Mouse (Mus musculus): ENCODE data around the gene Lhfpl3. TPM values are rescaled to one million over a fixed set of nuclear protein-coding genes. Genes with fewer than 3 reads are reported as not detected.

Lhfpl3 gene
- polyA plus RNA-seq, 1 experiment from 2014 or later = not detected

DNA sequence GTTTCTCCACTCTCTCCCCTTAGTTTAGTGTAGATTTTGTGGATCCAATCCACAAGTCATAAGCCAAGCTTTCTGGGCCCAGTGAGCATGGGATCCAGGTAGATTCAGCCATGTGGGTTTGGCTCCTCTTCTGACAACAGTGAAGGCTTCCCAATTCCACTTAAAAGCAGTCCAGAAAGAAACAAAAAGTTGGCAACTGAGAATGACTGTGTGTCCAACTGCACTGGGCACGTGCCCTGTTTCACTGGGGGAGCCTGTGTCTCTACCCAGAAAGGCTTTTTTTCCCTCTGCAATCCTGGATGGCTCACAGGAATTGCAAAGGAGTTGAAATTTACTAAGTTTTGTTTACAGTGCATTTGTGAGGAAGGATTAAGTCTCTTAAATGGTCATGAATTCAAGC, 24.9 kb downstream of the Lhfpl3 start:
- Histone ChIP-seq H3K27me3 (ENCODE audit: insufficient read depth, low read length) (no peaks in the 10 kb centered on the region), H3K4me1 (ENCODE audit: insufficient read depth) (no peaks in the 10 kb centered on the region), H3K36me3 (replicated peaks; ENCODE audit: insufficient read depth, low read length) (no peaks in the 10 kb centered on the region), H3K4me2 (ENCODE audit: low read depth, low read length) (no peak overlapping the region), H3K9ac (replicated peaks) (no peak overlapping the region), H3K27ac (ENCODE audit: low read depth) (no peak overlapping the region), H3K4me3 (ENCODE audit: low read depth, low read length) (no peak overlapping the region), H3K9me3 (ENCODE audit: low read length) (no peaks in the 10 kb centered on the region)
- no peak for TF ChIP-seq EP300 (IDR thresholded peaks at IDR 0.05; ENCODE audit: low read depth)
- no peak for TF ChIP-seq CTCF (IDR thresholded peaks at IDR 0.05; ENCODE audit: low read depth)
- DNase-seq (no peak), ATAC-seq (no peak)
- WGBS (ENCODE audit: insufficient replicate concordance) = 38% methylated on average over 1 of the region's 1 CpGs

DNA sequence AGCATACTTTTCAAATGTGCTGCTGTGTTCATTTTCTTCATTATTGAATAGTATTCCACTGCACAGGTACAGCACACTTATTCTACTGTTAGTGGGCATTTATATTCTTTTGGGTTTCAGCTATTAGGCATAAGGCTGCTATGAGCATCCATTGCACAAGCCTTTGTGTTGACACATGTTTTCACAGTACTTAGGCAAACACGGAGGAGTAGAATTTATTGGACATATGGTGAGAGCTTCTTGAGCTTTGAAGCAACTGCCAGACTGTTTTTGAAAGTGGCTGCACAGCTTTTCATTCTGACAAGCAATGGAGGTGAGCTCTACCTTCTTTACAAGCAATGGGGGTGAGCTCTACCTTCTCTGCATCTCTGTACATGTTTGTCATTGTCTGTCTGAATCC, 49.5 kb downstream of the Lhfpl3 start:
- Histone ChIP-seq H3K9me3 (ENCODE audit: low read length) (no peaks in the 10 kb centered on the region), H3K27ac (ENCODE audit: low read depth) (no peak overlapping the region), H3K9ac (replicated peaks) (no peak overlapping the region), H3K36me3 (replicated peaks; ENCODE audit: insufficient read depth, low read length) (no peaks in the 10 kb centered on the region), H3K4me1 (ENCODE audit: insufficient read depth) (no peaks in the 10 kb centered on the region), H3K27me3 (ENCODE audit: insufficient read depth, low read length) (no peaks in the 10 kb centered on the region), H3K4me3 (ENCODE audit: low read depth, low read length) (no peak overlapping the region), H3K4me2 (ENCODE audit: low read depth, low read length) (no peak overlapping the region)
- DNase-seq (no peak), ATAC-seq (no peak)
- TF ChIP-seq EP300 (IDR thresholded peaks at IDR 0.05; ENCODE audit: low read depth) (no peak), CTCF (IDR thresholded peaks at IDR 0.05; ENCODE audit: low read depth) (no peak)
- WGBS (ENCODE audit: insufficient replicate concordance) = 64% methylated on average over 1 of the region's 1 CpGs

DNA sequence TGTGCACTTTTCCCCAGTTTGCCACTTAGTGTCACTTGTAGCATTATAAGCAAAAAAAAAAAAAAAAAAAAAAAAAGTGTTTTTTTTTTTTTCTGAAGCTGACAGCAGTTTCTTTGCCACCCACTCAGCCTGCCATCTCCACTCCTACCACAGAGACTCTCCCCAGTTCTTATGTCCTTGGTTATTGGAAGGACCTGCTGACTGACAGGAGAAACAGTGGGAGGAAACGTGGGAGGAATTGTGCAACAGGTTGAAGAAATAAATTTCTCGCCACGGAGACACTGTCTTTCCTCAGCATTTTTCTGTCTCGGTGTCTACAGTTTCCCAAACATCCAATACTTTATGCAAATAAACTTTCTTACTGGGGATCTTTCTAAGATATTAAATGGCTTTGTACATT, 67.6 kb downstream of the Lhfpl3 start:
- WGBS (ENCODE audit: insufficient replicate concordance) = 59% methylated on average over 4 of the region's 4 CpGs
- Histone ChIP-seq H3K9ac (replicated peaks) (no peak overlapping the region), H3K9me3 (ENCODE audit: low read length) (no peaks in the 10 kb centered on the region), H3K4me2 (ENCODE audit: low read depth, low read length) (no peak overlapping the region), H3K27ac (ENCODE audit: low read depth) (no peak overlapping the region), H3K36me3 (replicated peaks; ENCODE audit: insufficient read depth, low read length) (no peaks in the 10 kb centered on the region), H3K4me1 (ENCODE audit: insufficient read depth) (no peaks in the 10 kb centered on the region), H3K4me3 (ENCODE audit: low read depth, low read length) (no peak overlapping the region), H3K27me3 (ENCODE audit: insufficient read depth, low read length) (no peaks in the 10 kb centered on the region)
- ATAC-seq (no peak), DNase-seq (no peak)
- TF ChIP-seq EP300 (IDR thresholded peaks at IDR 0.05; ENCODE audit: low read depth) (no peak), CTCF (IDR thresholded peaks at IDR 0.05; ENCODE audit: low read depth) (no peak)

DNA sequence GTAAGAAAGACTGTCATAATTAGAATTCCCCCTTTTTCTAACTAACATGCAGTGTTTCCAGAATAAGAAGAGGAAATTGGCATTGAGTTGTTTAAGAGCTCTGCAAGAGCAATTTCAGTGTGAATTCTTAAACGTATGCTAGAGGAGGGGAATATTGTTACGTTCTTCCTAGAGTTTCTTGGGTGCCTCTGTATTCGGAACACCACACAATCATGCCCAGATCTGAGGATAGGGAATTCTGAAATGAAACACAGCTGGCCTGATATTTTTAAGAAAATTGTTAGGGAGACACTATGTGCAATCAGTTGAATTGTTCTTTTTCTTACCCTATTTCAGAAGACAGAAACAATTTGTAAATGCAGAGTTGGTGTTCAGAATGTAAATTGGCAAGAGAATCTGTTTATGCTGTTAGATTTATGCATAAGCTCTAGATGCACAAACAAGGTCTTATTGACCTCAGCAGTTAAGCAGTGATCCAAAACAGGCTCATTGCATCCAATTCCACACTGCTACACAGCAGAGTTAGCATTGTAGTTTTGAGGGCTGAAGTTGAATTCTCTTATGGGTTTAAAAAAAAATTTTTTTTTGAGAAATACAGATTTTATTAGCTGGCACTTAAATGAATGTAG, 84.1 kb downstream of the Lhfpl3 start:
- DNase-seq (no peak), ATAC-seq (no peak)
- no peak overlapping the region for H3K4me2 ChIP-seq (ENCODE audit: low read depth, low read length)
- no peaks in the 10 kb centered on the region for H3K4me1 ChIP-seq (ENCODE audit: insufficient read depth)
- TF ChIP-seq CTCF (IDR thresholded peaks at IDR 0.05; ENCODE audit: low read depth) (no peak), EP300 (IDR thresholded peaks at IDR 0.05; ENCODE audit: low read depth) (no peak)
- H3K27ac ChIP-seq (ENCODE audit: low read depth) = no peak overlapping the region
- H3K36me3 ChIP-seq (replicated peaks; ENCODE audit: insufficient read depth, low read length) = no peaks in the 10 kb centered on the region
- no peaks in the 10 kb centered on the region for H3K27me3 ChIP-seq (ENCODE audit: insufficient read depth, low read length)
- H3K9ac ChIP-seq (replicated peaks) = no peak overlapping the region
- no peaks in the 10 kb centered on the region for H3K9me3 ChIP-seq (ENCODE audit: low read length)
- no peak overlapping the region for H3K4me3 ChIP-seq (ENCODE audit: low read depth, low read length)
- 75% methylated on average over 3 of the region's 3 CpGs for WGBS (ENCODE audit: insufficient replicate concordance)

DNA sequence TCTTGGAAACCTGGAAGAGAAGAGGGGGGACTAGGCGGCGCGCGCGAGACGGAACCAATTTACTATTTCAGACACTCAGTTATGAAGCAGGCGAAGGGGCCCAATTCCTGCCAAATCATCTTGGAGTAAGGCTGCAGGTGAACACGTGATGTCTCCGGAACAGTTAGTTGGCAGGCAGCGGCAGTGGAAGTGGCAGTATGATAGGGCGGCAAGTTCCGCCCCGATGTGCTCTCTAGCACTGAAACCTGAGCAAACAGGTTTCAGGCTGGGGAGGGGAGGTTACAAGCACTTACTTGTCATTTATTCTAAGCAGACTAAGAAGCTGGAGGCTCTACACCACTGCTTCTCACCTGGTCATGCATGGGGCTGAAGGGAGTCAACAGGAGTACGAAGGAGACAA, 105.7 kb downstream of the Lhfpl3 start:
- no peak overlapping the region for H3K9ac ChIP-seq (replicated peaks)
- no peaks in the 10 kb centered on the region for H3K27me3 ChIP-seq (ENCODE audit: insufficient read depth, low read length)
- H3K9me3 ChIP-seq (ENCODE audit: low read length) = no peaks in the 10 kb centered on the region
- no peak overlapping the region for H3K27ac ChIP-seq (ENCODE audit: low read depth)
- H3K4me2 ChIP-seq (ENCODE audit: low read depth, low read length) = no peak overlapping the region
- DNase-seq (no peak), ATAC-seq (no peak)
- H3K4me1 ChIP-seq (ENCODE audit: insufficient read depth) = no peaks in the 10 kb centered on the region
- no peak for TF ChIP-seq CTCF (IDR thresholded peaks at IDR 0.05; ENCODE audit: low read depth)
- TF ChIP-seq EP300 (IDR thresholded peaks at IDR 0.05; ENCODE audit: low read depth) = no peak
- 56% methylated on average over 14 of the region's 14 CpGs for WGBS (ENCODE audit: insufficient replicate concordance)
- H3K36me3 ChIP-seq (replicated peaks; ENCODE audit: insufficient read depth, low read length) = no peaks in the 10 kb centered on the region
- H3K4me3 ChIP-seq (ENCODE audit: low read depth, low read length) = no peak overlapping the region

DNA sequence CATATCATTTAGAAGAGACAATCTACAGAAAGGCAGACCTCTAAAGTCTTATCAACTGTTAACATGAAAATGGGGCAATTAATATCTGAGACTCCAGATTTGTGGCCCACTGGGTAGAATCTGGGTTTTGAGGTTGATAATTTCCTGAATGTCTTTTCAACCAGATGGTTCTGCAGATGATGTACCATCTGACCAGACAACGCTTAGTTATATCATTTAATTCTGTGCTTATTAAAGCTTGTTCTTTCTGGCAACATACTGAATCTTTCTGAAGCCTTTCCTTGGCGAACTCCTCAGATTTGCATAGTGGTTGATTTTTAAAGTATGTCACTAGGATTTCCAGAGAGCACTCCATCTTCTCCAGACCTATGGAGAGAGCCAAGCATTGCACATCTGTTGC, 107.6 kb downstream of the Lhfpl3 start:
- H3K36me3 ChIP-seq (replicated peaks; ENCODE audit: insufficient read depth, low read length) = no peaks in the 10 kb centered on the region
- no peak overlapping the region for H3K27ac ChIP-seq (ENCODE audit: low read depth)
- no peaks in the 10 kb centered on the region for H3K9me3 ChIP-seq (ENCODE audit: low read length)
- no peaks in the 10 kb centered on the region for H3K4me1 ChIP-seq (ENCODE audit: insufficient read depth)
- no peak for TF ChIP-seq CTCF (IDR thresholded peaks at IDR 0.05; ENCODE audit: low read depth)
- ATAC-seq = no peak
- no peak overlapping the region for H3K4me2 ChIP-seq (ENCODE audit: low read depth, low read length)
- no peak for DNase-seq
- no peaks in the 10 kb centered on the region for H3K27me3 ChIP-seq (ENCODE audit: insufficient read depth, low read length)
- no peak overlapping the region for H3K4me3 ChIP-seq (ENCODE audit: low read depth, low read length)
- H3K9ac ChIP-seq (replicated peaks) = no peak overlapping the region
- WGBS (ENCODE audit: insufficient replicate concordance) = 79% methylated on average over 2 of the region's 2 CpGs

DNA sequence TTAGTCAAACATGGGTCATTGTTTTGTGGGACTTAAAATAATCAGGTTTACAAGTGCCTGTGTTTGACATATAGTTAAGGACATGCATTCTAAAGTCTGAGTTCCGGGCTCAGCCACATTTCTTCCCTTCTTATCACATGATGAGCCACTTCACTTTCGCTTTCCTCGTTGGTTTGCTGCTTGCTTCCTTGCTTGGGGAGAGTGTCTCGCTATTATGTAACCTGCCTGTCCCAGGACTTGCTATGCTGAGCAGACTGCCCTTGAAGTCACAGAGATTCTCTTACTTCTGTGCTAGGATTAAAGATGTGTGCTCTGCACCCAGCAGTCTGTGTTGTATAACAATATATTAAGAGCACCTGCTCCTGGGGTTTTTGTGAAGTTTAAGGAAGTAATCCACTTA, 110.6 kb downstream of the Lhfpl3 start:
- H3K4me2 ChIP-seq (ENCODE audit: low read depth, low read length) = no peak overlapping the region
- H3K4me3 ChIP-seq (ENCODE audit: low read depth, low read length) = no peak overlapping the region
- no peaks in the 10 kb centered on the region for H3K36me3 ChIP-seq (replicated peaks; ENCODE audit: insufficient read depth, low read length)
- H3K9ac ChIP-seq (replicated peaks) = no peak overlapping the region
- no peaks in the 10 kb centered on the region for H3K27me3 ChIP-seq (ENCODE audit: insufficient read depth, low read length)
- 45% methylated on average over 4 of the region's 4 CpGs for WGBS (ENCODE audit: insufficient replicate concordance)
- ATAC-seq = no peak
- DNase-seq = no peak
- no peaks in the 10 kb centered on the region for H3K9me3 ChIP-seq (ENCODE audit: low read length)
- no peak overlapping the region for H3K27ac ChIP-seq (ENCODE audit: low read depth)
- TF ChIP-seq CTCF (IDR thresholded peaks at IDR 0.05; ENCODE audit: low read depth) = no peak
- TF ChIP-seq EP300 (IDR thresholded peaks at IDR 0.05; ENCODE audit: low read depth) = no peak
- no peaks in the 10 kb centered on the region for H3K4me1 ChIP-seq (ENCODE audit: insufficient read depth)
